Mouse (Mus musculus): ENCODE data around the gene Maml2. TPM values are rescaled to one million over a fixed set of nuclear protein-coding genes. Genes with fewer than 3 reads are reported as not detected.

Maml2 gene
- polyA plus RNA-seq, 1 experiment from 2014 or later, result 10.0 TPM

DNA sequence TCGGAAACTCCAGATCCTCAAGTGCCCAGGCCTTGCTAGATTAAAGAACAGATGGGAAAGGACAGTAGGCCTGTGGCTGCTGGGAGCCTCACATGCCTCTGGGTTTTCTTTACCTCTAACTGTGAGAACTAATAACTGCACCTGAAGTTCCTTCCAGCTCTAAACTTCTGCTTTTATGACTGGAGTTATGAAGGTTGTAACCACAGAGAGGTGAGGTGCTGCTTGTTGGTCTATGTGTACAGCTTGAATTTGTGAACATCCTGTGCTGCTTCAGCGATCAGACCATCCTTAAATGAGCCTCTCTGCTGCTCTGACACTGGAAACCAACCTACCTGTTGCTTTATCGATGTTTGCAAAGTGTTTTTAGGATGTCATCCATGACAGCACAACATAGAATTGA, 258.9 kb downstream of the Maml2 start:
- Histone ChIP-seq H3K4me1 (replicated peaks; ENCODE audit: insufficient read depth, low read length) (peaks cover 13% of the 10 kb centered on the region; the same call in 1 of the 2 replicates), H3K27ac (no peak overlapping the region), H3K9ac (ENCODE audit: low read depth, low read length) (no peak overlapping the region), H3K36me3 (ENCODE audit: insufficient read depth, low read length) (no peaks in the 10 kb centered on the region), H3K27me3 (ENCODE audit: insufficient read depth, low read length) (no peaks in the 10 kb centered on the region), H3K4me3 (replicated peaks; ENCODE audit: low read depth, low read length) (no peak overlapping the region), H3K4me2 (ENCODE audit: low read length) (no peak overlapping the region), H3K9me3 (replicated peaks; ENCODE audit: low read length) (no peaks in the 10 kb centered on the region)
- DNase-seq (ENCODE audit: low spot score) (no peak), ATAC-seq (replicated peaks; ENCODE audit: low FRiP score, low read depth) (no peak)
- 84% methylated on average over 3 of the region's 3 CpGs for WGBS
- TF ChIP-seq CTCF (IDR thresholded peaks at IDR 0.05; ENCODE audit: low read depth), result no peak

DNA sequence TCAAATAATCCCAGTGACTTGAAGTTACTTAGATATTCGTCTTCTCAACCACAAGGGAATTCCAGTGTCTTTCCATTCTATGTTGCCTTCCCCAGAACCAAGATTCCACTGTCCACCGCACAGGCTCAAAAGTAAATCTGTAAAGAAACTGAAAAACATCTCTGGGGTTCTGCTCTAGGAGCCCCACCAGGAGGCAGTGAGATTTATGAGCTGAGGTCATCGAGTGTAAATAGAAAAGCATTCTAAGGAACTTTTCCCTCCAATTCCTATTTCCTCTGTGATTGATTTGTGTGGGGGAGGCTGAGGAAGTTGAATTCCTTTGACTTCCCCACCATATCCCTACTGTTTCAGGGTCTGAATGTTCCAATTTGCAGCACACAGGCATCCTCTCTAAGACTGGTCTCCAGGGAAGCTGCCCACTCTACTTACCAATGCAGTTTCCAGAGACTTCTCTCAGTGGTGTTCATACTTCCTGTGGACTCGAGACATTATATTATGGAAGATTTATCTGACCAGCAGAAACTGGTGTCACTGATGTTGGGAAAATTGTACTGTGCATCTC, 261.1 kb downstream of the Maml2 start:
- Histone ChIP-seq H3K9me3 (replicated peaks; ENCODE audit: low read length) (no peaks in the 10 kb centered on the region), H3K9ac (ENCODE audit: low read depth, low read length) (no peak overlapping the region), H3K27ac (peak overlapping the region; percentile 57; the same call in 1 of the 2 replicates), H3K36me3 (ENCODE audit: insufficient read depth, low read length) (no peaks in the 10 kb centered on the region), H3K4me3 (replicated peaks; ENCODE audit: low read depth, low read length) (no peak overlapping the region), H3K27me3 (ENCODE audit: insufficient read depth, low read length) (no peaks in the 10 kb centered on the region), H3K4me1 (replicated peaks; ENCODE audit: insufficient read depth, low read length) (peaks cover 20% of the 10 kb centered on the region), H3K4me2 (ENCODE audit: low read length) (no peak overlapping the region)
- WGBS, result 15% methylated on average over 4 of the region's 4 CpGs
- peak; percentile 86 for DNase-seq (ENCODE audit: low spot score)
- 0 out of 2 replicates have a peak, but pooled peaks have one; percentile 56 for ATAC-seq (replicated peaks; ENCODE audit: low FRiP score, low read depth)
- TF ChIP-seq CTCF (IDR thresholded peaks at IDR 0.05; ENCODE audit: low read depth), result 0 out of 2 replicates have a peak, but pooled peaks have one; percentile 17

GRCm38 (mm10) chr9:13560651-13561050, 262.9 kb downstream of the Maml2 start:
- H3K4me3 ChIP-seq (replicated peaks; ENCODE audit: low read depth, low read length), result no peak overlapping the region
- peaks cover 24% of the 10 kb centered on the region for H3K4me1 ChIP-seq (replicated peaks; ENCODE audit: insufficient read depth, low read length)
- H3K4me2 ChIP-seq (ENCODE audit: low read length), result no peak overlapping the region
- H3K36me3 ChIP-seq (ENCODE audit: insufficient read depth, low read length), result no peaks in the 10 kb centered on the region
- no peak overlapping the region for H3K27ac ChIP-seq
- ATAC-seq (replicated peaks; ENCODE audit: low FRiP score, low read depth), result no peak
- TF ChIP-seq CTCF (IDR thresholded peaks at IDR 0.05; ENCODE audit: low read depth), result no peak
- 82% methylated on average over 9 of the region's 9 CpGs for WGBS
- no peaks in the 10 kb centered on the region for H3K27me3 ChIP-seq (ENCODE audit: insufficient read depth, low read length)
- no peak for DNase-seq (ENCODE audit: low spot score)
- H3K9me3 ChIP-seq (replicated peaks; ENCODE audit: low read length), result no peaks in the 10 kb centered on the region
- H3K9ac ChIP-seq (ENCODE audit: low read depth, low read length), result no peak overlapping the region

GRCm38 (mm10) chr9:13561335-13561734, 263.6 kb downstream of the Maml2 start:
- no peak for DNase-seq (ENCODE audit: low spot score)
- no peak overlapping the region for H3K9ac ChIP-seq (ENCODE audit: low read depth, low read length)
- no peak overlapping the region for H3K27ac ChIP-seq
- 94% methylated on average over 1 of the region's 1 CpGs for WGBS
- no peak overlapping the region for H3K4me3 ChIP-seq (replicated peaks; ENCODE audit: low read depth, low read length)
- no peak for ATAC-seq (replicated peaks; ENCODE audit: low FRiP score, low read depth)
- no peaks in the 10 kb centered on the region for H3K27me3 ChIP-seq (ENCODE audit: insufficient read depth, low read length)
- H3K36me3 ChIP-seq (ENCODE audit: insufficient read depth, low read length), result no peaks in the 10 kb centered on the region
- H3K4me2 ChIP-seq (ENCODE audit: low read length), result no peak overlapping the region
- H3K9me3 ChIP-seq (replicated peaks; ENCODE audit: low read length), result no peaks in the 10 kb centered on the region
- no peak for TF ChIP-seq CTCF (IDR thresholded peaks at IDR 0.05; ENCODE audit: low read depth)
- peaks cover 24% of the 10 kb centered on the region for H3K4me1 ChIP-seq (replicated peaks; ENCODE audit: insufficient read depth, low read length)

GRCm38 (mm10) chr9:13563475-13564414, 266.0 kb downstream of the Maml2 start:
- DNase-seq (ENCODE audit: low spot score) (peak; percentile 53), ATAC-seq (replicated peaks; ENCODE audit: low FRiP score, low read depth) (peak; percentile 51; the same call in 1 of the 2 replicates)
- H3K9me3 ChIP-seq (replicated peaks; ENCODE audit: low read length), result no peaks in the 10 kb centered on the region
- H3K27me3 ChIP-seq (ENCODE audit: insufficient read depth, low read length), result no peaks in the 10 kb centered on the region
- 35% methylated on average over 10 of the region's 10 CpGs for WGBS
- H3K4me2 ChIP-seq (ENCODE audit: low read length), result 0 out of 2 replicates have a peak overlapping the region, but pooled peaks have one; percentile 13
- H3K36me3 ChIP-seq (ENCODE audit: insufficient read depth, low read length), result no peaks in the 10 kb centered on the region
- no peak for TF ChIP-seq CTCF (IDR thresholded peaks at IDR 0.05; ENCODE audit: low read depth)
- H3K9ac ChIP-seq (ENCODE audit: low read depth, low read length), result no peak overlapping the region
- H3K27ac ChIP-seq, result peak overlapping the region; percentile 56
- no peak overlapping the region for H3K4me3 ChIP-seq (replicated peaks; ENCODE audit: low read depth, low read length)
- H3K4me1 ChIP-seq (replicated peaks; ENCODE audit: insufficient read depth, low read length), result peaks cover 21% of the 10 kb centered on the region

- 66% methylated on average over 11 of the region's 11 CpGs for WGBS
- Histone ChIP-seq H3K9me3 (replicated peaks; ENCODE audit: low read length) (no peaks in the 10 kb centered on the region), H3K4me2 (ENCODE audit: low read length) (no peak overlapping the region), H3K4me3 (replicated peaks; ENCODE audit: low read depth, low read length) (no peak overlapping the region), H3K36me3 (ENCODE audit: insufficient read depth, low read length) (no peaks in the 10 kb centered on the region), H3K27me3 (ENCODE audit: insufficient read depth, low read length) (no peaks in the 10 kb centered on the region), H3K9ac (ENCODE audit: low read depth, low read length) (no peak overlapping the region), H3K4me1 (replicated peaks; ENCODE audit: insufficient read depth, low read length) (peaks cover 14% of the 10 kb centered on the region), H3K27ac (no peak overlapping the region)
- ATAC-seq (replicated peaks; ENCODE audit: low FRiP score, low read depth) (no peak), DNase-seq (ENCODE audit: low spot score) (no peak)
- TF ChIP-seq CTCF (IDR thresholded peaks at IDR 0.05; ENCODE audit: low read depth), result no peak
Measured at GRCm38 (mm10) chr9:13565343-13566019, 267.7 kb downstream of the Maml2 start.
